Mouse (Mus musculus): ENCODE measurements at regions not wholly inside any gene's neighbourhood (a gene's known extent, or its start where the extent isn't known, plus 50 kb on each side); places are given as distances from the start of the nearest gene placed in this dataset.

GRCm38 (mm10) chr11:22633961-22634360 lies 122.1 kb downstream of the Tmem17 start:
- H3K27ac ChIP-seq (ENCODE audit: low read depth, low read length): no peak overlapping the region
- no peak for ATAC-seq (ENCODE audit: insufficient read depth, low FRiP score, low TSS enrichment)
- H3K9me3 ChIP-seq (ENCODE audit: control insufficient read depth, low read length): no peaks in the 10 kb centered on the region
- DNase-seq (ENCODE audit: low spot score): no peak
- 62% methylated on average over 6 of the region's 6 CpGs for WGBS
- no peak overlapping the region for H3K4me3 ChIP-seq (ENCODE audit: low read depth, low read length)
- no peak overlapping the region for H3K4me2 ChIP-seq (ENCODE audit: low read depth)
- H3K4me1 ChIP-seq (ENCODE audit: control insufficient read depth, insufficient read depth, low read length): no peaks in the 10 kb centered on the region
- H3K36me3 ChIP-seq (ENCODE audit: control insufficient read depth, insufficient read depth, low read length): no peaks in the 10 kb centered on the region
- no peak overlapping the region for H3K9ac ChIP-seq (ENCODE audit: low read length)
- H3K27me3 ChIP-seq (ENCODE audit: control insufficient read depth, insufficient read depth, low read length): no peaks in the 10 kb centered on the region

- Histone ChIP-seq H3K36me3 (ENCODE audit: control insufficient read depth, insufficient read depth, low read length) (no peaks in the 10 kb centered on the region), H3K9me3 (ENCODE audit: control insufficient read depth, low read length) (no peaks in the 10 kb centered on the region), H3K4me3 (ENCODE audit: low read depth, low read length) (no peak overlapping the region), H3K27me3 (ENCODE audit: control insufficient read depth, insufficient read depth, low read length) (no peaks in the 10 kb centered on the region), H3K4me1 (ENCODE audit: control insufficient read depth, insufficient read depth, low read length) (no peaks in the 10 kb centered on the region), H3K4me2 (ENCODE audit: low read depth) (no peak overlapping the region), H3K9ac (ENCODE audit: low read length) (no peak overlapping the region), H3K27ac (ENCODE audit: low read depth, low read length) (no peak overlapping the region)
- DNase-seq (ENCODE audit: low spot score) (no peak), ATAC-seq (ENCODE audit: insufficient read depth, low FRiP score, low TSS enrichment) (no peak)
- 57% methylated on average over 2 of the region's 2 CpGs for WGBS
These were observed 123.1 kb downstream of the Tmem17 start for GRCm38 (mm10) chr11:22635021-22635420.

GRCm38 (mm10) chr11:22636321-22636720 lies 124.4 kb downstream of the Tmem17 start:
- WGBS: 80% methylated on average over 7 of the region's 7 CpGs
- no peak overlapping the region for H3K4me3 ChIP-seq (ENCODE audit: low read depth, low read length)
- H3K27me3 ChIP-seq (ENCODE audit: control insufficient read depth, insufficient read depth, low read length): no peaks in the 10 kb centered on the region
- no peak overlapping the region for H3K4me2 ChIP-seq (ENCODE audit: low read depth)
- ATAC-seq (ENCODE audit: insufficient read depth, low FRiP score, low TSS enrichment): no peak
- no peak for DNase-seq (ENCODE audit: low spot score)
- no peak overlapping the region for H3K9ac ChIP-seq (ENCODE audit: low read length)
- no peaks in the 10 kb centered on the region for H3K4me1 ChIP-seq (ENCODE audit: control insufficient read depth, insufficient read depth, low read length)
- H3K27ac ChIP-seq (ENCODE audit: low read depth, low read length): no peak overlapping the region
- no peaks in the 10 kb centered on the region for H3K9me3 ChIP-seq (ENCODE audit: control insufficient read depth, low read length)
- no peaks in the 10 kb centered on the region for H3K36me3 ChIP-seq (ENCODE audit: control insufficient read depth, insufficient read depth, low read length)

- Histone ChIP-seq H3K27me3 (ENCODE audit: control insufficient read depth, insufficient read depth, low read length) (no peaks in the 10 kb centered on the region), H3K4me2 (ENCODE audit: low read depth) (no peak overlapping the region), H3K4me3 (ENCODE audit: low read depth, low read length) (no peak overlapping the region), H3K36me3 (ENCODE audit: control insufficient read depth, insufficient read depth, low read length) (no peaks in the 10 kb centered on the region), H3K9ac (ENCODE audit: low read length) (no peak overlapping the region), H3K9me3 (ENCODE audit: control insufficient read depth, low read length) (no peaks in the 10 kb centered on the region), H3K4me1 (ENCODE audit: control insufficient read depth, insufficient read depth, low read length) (no peaks in the 10 kb centered on the region), H3K27ac (ENCODE audit: low read depth, low read length) (no peak overlapping the region)
- DNase-seq (ENCODE audit: low spot score): no peak
- ATAC-seq (ENCODE audit: insufficient read depth, low FRiP score, low TSS enrichment): no peak
- 77% methylated on average over 9 of the region's 9 CpGs for WGBS
These were observed 125.1 kb downstream of the Tmem17 start for GRCm38 (mm10) chr11:22636761-22637557.

GRCm38 (mm10) chr11:22638171-22638570 lies 126.3 kb downstream of the Tmem17 start:
- H3K4me3 ChIP-seq (ENCODE audit: low read depth, low read length): no peak overlapping the region
- H3K27me3 ChIP-seq (ENCODE audit: control insufficient read depth, insufficient read depth, low read length): no peaks in the 10 kb centered on the region
- no peak overlapping the region for H3K4me2 ChIP-seq (ENCODE audit: low read depth)
- no peak overlapping the region for H3K9ac ChIP-seq (ENCODE audit: low read length)
- H3K9me3 ChIP-seq (ENCODE audit: control insufficient read depth, low read length): no peaks in the 10 kb centered on the region
- H3K36me3 ChIP-seq (ENCODE audit: control insufficient read depth, insufficient read depth, low read length): no peaks in the 10 kb centered on the region
- no peak for DNase-seq (ENCODE audit: low spot score)
- 86% methylated on average over 6 of the region's 6 CpGs for WGBS
- no peaks in the 10 kb centered on the region for H3K4me1 ChIP-seq (ENCODE audit: control insufficient read depth, insufficient read depth, low read length)
- ATAC-seq (ENCODE audit: insufficient read depth, low FRiP score, low TSS enrichment): no peak
- no peak overlapping the region for H3K27ac ChIP-seq (ENCODE audit: low read depth, low read length)

GRCm38 (mm10) chr11:22638700-22639099 lies 126.8 kb downstream of the Tmem17 start:
- 65% methylated on average over 2 of the region's 2 CpGs for WGBS
- Histone ChIP-seq H3K27ac (ENCODE audit: low read depth, low read length) (no peak overlapping the region), H3K4me3 (ENCODE audit: low read depth, low read length) (no peak overlapping the region), H3K9ac (ENCODE audit: low read length) (no peak overlapping the region), H3K9me3 (ENCODE audit: control insufficient read depth, low read length) (no peaks in the 10 kb centered on the region), H3K4me2 (ENCODE audit: low read depth) (no peak overlapping the region), H3K27me3 (ENCODE audit: control insufficient read depth, insufficient read depth, low read length) (no peaks in the 10 kb centered on the region), H3K36me3 (ENCODE audit: control insufficient read depth, insufficient read depth, low read length) (no peaks in the 10 kb centered on the region), H3K4me1 (ENCODE audit: control insufficient read depth, insufficient read depth, low read length) (no peaks in the 10 kb centered on the region)
- no peak for DNase-seq (ENCODE audit: low spot score)
- ATAC-seq (ENCODE audit: insufficient read depth, low FRiP score, low TSS enrichment): no peak

- DNase-seq (ENCODE audit: low spot score) (no peak), ATAC-seq (ENCODE audit: insufficient read depth, low FRiP score, low TSS enrichment) (no peak)
- Histone ChIP-seq H3K27me3 (ENCODE audit: control insufficient read depth, insufficient read depth, low read length) (no peaks in the 10 kb centered on the region), H3K9me3 (ENCODE audit: control insufficient read depth, low read length) (no peaks in the 10 kb centered on the region), H3K27ac (ENCODE audit: low read depth, low read length) (no peak overlapping the region), H3K4me3 (ENCODE audit: low read depth, low read length) (no peak overlapping the region), H3K9ac (ENCODE audit: low read length) (no peak overlapping the region), H3K36me3 (ENCODE audit: control insufficient read depth, insufficient read depth, low read length) (no peaks in the 10 kb centered on the region), H3K4me2 (ENCODE audit: low read depth) (no peak overlapping the region), H3K4me1 (ENCODE audit: control insufficient read depth, insufficient read depth, low read length) (no peaks in the 10 kb centered on the region)
- 45% methylated on average over 3 of the region's 3 CpGs for WGBS
These were observed 128.6 kb downstream of the Tmem17 start for GRCm38 (mm10) chr11:22640371-22640990.

GRCm38 (mm10) chr11:22641450-22641849 lies 129.6 kb downstream of the Tmem17 start:
- H3K4me2 ChIP-seq (ENCODE audit: low read depth): no peak overlapping the region
- no peak overlapping the region for H3K9ac ChIP-seq (ENCODE audit: low read length)
- no peak overlapping the region for H3K27ac ChIP-seq (ENCODE audit: low read depth, low read length)
- H3K36me3 ChIP-seq (ENCODE audit: control insufficient read depth, insufficient read depth, low read length): no peaks in the 10 kb centered on the region
- H3K4me3 ChIP-seq (ENCODE audit: low read depth, low read length): no peak overlapping the region
- H3K27me3 ChIP-seq (ENCODE audit: control insufficient read depth, insufficient read depth, low read length): no peaks in the 10 kb centered on the region
- no peaks in the 10 kb centered on the region for H3K4me1 ChIP-seq (ENCODE audit: control insufficient read depth, insufficient read depth, low read length)
- no peak for DNase-seq (ENCODE audit: low spot score)
- H3K9me3 ChIP-seq (ENCODE audit: control insufficient read depth, low read length): no peaks in the 10 kb centered on the region
- ATAC-seq (ENCODE audit: insufficient read depth, low FRiP score, low TSS enrichment): no peak
- 95% methylated on average over 1 of the region's 1 CpGs for WGBS

- no peaks in the 10 kb centered on the region for H3K9me3 ChIP-seq (ENCODE audit: control insufficient read depth, low read length)
- no peaks in the 10 kb centered on the region for H3K4me1 ChIP-seq (ENCODE audit: control insufficient read depth, insufficient read depth, low read length)
- H3K27me3 ChIP-seq (ENCODE audit: control insufficient read depth, insufficient read depth, low read length): no peaks in the 10 kb centered on the region
- DNase-seq (ENCODE audit: low spot score) (no peak), ATAC-seq (ENCODE audit: insufficient read depth, low FRiP score, low TSS enrichment) (no peak)
- no peaks in the 10 kb centered on the region for H3K36me3 ChIP-seq (ENCODE audit: control insufficient read depth, insufficient read depth, low read length)
- 71% methylated on average over 3 of the region's 3 CpGs for WGBS
- no peak overlapping the region for H3K27ac ChIP-seq (ENCODE audit: low read depth, low read length)
- H3K4me3 ChIP-seq (ENCODE audit: low read depth, low read length): no peak overlapping the region
- no peak overlapping the region for H3K4me2 ChIP-seq (ENCODE audit: low read depth)
- H3K9ac ChIP-seq (ENCODE audit: low read length): no peak overlapping the region
These were observed 132.2 kb downstream of the Tmem17 start for GRCm38 (mm10) chr11:22644010-22644625.
